Mouse (Mus musculus): ENCODE measurements at regions not wholly inside any gene's neighbourhood (a gene's known extent, or its start where the extent isn't known, plus 50 kb on each side); places are given as distances from the start of the nearest gene placed in this dataset.

DNA sequence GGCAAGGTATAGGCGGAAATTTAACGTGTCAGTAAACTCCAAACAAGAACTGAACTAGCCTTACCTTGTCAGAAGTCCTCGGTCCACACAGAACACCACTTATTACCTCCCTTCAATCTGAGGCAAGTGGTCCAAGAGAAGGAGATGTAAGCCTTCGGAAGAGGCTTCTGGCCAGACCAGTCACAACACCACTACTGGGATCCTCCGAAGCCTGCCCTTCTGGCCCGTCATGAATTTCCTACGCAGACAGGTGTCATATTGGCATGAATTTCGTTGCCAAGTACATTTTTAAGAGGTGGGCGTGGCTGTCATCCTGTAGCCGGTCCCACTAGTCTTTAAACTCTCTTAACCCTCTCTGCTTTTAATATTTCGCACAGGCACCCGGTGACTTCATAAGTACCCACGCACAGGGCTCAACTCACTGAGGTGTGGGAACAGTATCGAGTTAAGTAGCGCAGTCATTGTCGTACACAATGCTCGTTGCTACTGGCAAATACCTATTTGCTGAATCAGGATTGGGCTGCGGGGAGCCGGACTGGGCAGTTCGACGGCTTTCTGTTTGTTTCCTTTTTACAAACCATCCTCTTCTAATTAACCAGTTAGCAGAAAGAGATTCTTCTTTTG, 86.7 kb upstream of the Adgrl2 start:
- no peak for TF ChIP-seq CTCF (IDR thresholded peaks at IDR 0.05; ENCODE audit: extremely low read depth, insufficient read depth, low read length)
- no peak for TF ChIP-seq POLR2A (IDR thresholded peaks at IDR 0.05; ENCODE audit: extremely low read depth, insufficient read depth, low read length)

Data from cortical plate, adult 2 months (tissue).